Mouse (Mus musculus) urinary bladder, postnatal 14 days (tissue): ENCODE data around the gene Taf1a.
"Not testable (repeated sequence)": the region's sequence is repeated elsewhere in the genome, so short reads cannot be mapped to it uniquely, and the experiment has no call there.

Experiments
- DNase-seq: peaks from one replicate; pipeline ENCODE4 v3.0.0; 2021; ENCODE audit warnings: low spot score

The Taf1a gene

DNA sequence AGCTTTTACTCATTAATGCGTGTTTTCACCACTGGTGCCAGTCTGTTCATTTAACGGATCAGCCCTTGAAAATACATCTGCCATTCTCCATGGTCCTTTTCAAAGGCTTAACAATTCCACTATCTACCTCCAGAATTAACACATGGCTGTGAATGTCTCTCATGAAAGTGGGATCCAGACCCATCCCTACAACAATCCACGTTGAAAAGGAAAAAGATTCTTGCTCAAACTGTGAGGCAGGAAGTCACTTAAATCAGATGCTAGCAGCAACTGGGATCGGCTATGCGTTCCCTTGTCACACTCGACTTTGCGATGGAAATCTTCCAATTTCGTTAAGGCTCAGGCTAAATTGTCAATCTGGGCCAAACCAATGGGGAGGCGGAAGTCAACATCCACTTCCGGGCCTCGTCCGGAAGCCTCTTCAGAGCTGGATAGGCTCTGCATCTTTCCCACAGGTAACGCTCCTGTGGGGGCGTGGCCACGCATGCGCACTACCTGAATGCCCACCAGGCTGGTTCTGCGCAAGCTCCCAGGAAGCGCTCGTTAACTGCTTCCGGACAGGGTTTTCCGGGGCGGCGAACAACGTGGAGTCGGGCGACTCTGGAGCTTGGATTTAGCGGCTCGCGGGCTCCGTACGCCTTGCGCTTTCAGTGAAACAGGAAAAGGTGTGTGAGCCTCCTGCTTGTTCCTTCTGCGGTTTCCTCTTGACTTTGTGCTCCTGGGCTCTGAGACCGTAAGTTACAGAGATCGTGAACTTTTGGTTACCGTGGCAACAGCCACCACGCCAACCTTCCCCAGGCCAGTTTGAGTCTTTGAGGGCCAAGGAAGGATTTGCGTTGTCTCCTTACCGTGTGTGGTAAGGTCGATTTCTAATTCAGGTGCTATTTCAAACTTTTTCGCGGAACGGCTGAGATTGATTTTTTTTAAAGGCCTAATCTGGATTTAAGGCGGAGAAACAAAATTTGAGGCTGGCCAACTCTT is at the start of gene Taf1a:
TSS of gene Taf1a (plus strand) at position 556 of the 981 bp plus-strand sequence.
- DNase-seq, result peak; percentile 92

DNA sequence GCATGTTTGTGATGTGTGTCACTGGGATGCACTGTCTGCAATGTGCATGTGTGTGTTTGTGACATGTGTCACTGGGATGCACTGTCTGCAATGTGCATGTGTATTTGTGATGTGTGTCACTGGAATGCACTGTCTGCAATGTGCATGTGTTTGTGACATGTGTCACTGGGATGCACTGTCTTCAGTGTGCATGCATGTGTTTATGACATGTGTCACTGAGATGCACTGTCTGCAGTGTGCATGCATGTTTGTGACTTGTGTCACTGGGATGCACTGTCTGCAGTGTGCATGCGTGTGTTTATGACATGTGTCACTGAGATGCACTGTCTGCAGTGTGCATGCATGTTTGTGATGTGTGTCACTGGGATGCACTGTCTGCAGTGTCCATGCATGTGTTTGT is 45.9 kb upstream of the Taf1a start:
- not testable (repeated sequence) for DNase-seq

- peak; percentile 91 for DNase-seq
Measured at GRCm38 (mm10) chr1:183344886-183345816, 43.6 kb upstream of the Taf1a start.

DNA sequence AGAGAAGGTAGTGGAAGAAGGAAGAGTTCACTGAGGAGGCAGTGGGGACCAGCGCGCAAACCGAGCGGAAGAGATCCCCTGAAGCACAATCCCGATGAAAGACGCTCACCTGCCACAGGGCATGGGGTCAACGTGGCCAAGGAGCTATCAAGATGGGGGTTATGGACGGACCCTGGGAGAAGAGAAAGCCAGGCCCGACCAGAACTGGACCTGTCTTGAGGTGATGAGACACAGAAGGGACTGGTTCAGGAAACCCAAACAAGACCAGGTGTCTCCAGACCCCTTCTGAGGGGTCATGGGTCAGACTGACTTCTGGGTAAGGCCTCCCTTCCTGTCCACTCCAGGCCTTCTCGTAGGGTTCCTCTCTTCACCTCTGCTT is 43.0 kb upstream of the Taf1a start:
- DNase-seq, result no peak

GRCm38 (mm10) chr1:183349840-183350239 is 38.9 kb upstream of the Taf1a start:
- peak; percentile 56 for DNase-seq

- no peak for DNase-seq
Measured at GRCm38 (mm10) chr1:183358901-183359300, 29.9 kb upstream of the Taf1a start.

DNA sequence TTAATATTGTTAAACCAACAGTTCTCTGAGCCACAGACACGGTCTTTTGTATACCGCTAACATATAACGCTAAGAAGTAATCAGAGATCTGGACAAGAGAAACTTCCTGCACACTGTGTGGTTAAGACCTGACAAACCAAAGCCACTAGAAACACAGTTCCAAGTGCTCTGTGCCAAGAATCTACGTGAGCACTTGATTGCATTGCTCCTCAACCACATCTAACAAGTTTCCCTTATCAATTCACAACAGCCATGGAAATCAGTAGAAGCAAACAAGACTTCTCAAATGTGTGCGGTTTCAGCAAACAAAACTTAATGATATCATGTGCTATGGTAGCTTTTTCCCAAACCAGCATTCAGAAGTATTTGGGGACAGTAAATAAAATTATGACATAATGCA is 26.5 kb upstream of the Taf1a start:
- DNase-seq, result no peak

- no peak for DNase-seq
Measured at GRCm38 (mm10) chr1:183362729-183363576, 25.8 kb upstream of the Taf1a start.

DNA sequence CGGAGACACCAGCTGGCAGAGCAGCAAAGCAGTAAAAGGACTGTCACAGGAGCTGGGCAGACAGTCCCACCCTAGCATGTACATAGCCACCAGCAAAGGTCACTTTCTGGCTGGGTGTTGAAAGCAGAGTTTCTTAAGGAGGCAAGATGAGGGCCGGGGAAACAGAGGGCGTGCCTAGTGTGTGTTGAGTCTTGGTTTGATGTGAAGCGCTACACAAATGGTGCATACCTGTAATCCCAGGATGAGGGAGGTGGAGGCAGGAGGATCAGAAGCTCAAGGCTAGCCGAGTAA is 25.3 kb upstream of the Taf1a start:
- DNase-seq, result no peak

- no peak for DNase-seq
Measured at GRCm38 (mm10) chr1:183366361-183366760, 22.4 kb upstream of the Taf1a start.

- DNase-seq, result no peak
Measured at GRCm38 (mm10) chr1:183368601-183369400, 20.0 kb upstream of the Taf1a start.

- peak; percentile 96 for DNase-seq
Measured at GRCm38 (mm10) chr1:183369427-183370014, 19.3 kb upstream of the Taf1a start, which contains the start of gene Mia3. Mia3 (minus strand) TSS chr1:183369553.

DNA sequence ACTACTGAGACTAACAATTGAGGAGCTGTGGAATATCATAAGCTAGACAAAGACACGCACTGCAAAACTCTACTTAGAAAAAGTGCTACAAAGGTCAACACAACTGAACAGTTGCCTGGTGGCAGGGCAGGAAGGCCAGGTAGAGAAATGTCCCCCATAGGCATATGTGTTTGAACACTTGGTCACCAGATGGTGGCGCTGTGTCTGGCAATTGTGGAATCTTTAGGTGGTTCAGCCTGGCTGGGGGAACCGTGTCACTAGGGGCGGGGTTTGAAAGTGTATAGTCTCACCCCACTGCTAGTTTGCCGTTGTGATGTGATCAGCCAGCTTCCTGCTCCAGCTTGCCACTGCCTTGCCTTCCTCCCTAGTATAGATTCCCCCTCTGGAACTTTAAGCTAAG is 14.1 kb upstream of the Taf1a start:
- DNase-seq, result no peak

DNA sequence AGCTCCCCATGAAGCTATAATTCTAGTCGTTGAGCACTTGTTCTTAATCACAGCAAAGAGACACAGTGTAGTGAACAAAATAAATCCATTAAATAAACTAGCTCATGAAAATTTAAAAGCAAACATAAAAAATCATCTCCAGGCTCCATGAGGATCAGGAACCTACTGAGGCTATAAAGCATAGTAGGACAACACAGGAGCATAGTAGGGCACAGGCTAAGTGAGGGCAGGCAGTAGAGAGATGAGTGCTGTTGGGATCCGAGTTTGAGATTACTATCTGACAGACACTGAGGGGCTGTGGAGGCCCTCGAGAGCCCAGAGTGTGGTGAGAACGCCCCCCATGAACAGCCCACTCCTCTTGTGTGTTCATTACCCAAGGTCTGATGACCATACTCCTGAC is 11.7 kb upstream of the Taf1a start:
- DNase-seq, result no peak

DNA sequence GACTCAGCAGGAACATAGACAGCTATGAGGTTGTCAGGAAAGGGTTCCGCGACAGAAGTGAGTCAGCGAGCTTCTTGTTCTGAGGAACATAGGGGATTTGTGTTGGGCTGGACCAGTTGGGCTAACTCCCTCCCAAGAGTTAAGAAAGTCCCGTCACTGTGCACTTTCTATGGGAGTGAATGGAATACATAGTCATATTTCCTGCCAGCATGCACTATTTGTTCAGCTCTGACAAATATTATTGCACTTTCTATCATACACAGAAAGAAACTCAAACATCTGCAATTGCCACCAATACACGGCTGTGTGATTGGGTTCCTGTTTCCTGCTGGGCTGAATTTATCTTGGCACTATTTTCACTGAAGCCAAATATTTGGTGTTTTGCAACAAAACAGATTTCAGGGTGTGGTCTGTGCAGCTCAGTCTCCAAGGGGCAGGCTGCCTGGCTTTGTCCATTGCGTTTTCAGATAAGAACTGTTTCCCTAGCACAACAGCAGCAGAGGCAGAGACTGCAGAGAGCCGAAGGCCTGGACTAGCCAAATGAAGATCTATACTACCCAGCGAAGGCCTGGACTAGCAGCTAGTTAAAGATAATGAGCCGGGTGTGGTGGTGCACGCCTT is 10.3 kb upstream of the Taf1a start:
- peak; percentile 16 for DNase-seq

DNA sequence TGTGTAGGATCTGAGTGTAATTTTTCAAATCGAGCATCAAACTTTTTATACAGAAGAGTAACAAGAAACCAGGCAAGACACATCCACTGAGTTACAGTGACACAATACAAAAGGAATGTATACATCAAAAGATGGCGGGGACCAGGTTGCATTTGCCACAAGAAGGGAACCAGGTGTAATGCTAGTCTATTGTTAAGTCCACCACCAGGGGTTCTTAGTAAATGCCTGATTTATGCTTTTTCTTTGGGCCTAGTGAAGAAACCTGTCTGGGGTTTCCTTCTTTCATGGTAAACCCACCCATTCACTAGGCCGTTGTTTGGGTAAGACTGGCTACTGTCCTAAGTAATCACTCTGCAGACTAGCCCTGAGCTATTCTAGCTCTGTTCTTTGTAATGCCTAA is 9.4 kb upstream of the Taf1a start:
- not testable (repeated sequence) for DNase-seq

DNA sequence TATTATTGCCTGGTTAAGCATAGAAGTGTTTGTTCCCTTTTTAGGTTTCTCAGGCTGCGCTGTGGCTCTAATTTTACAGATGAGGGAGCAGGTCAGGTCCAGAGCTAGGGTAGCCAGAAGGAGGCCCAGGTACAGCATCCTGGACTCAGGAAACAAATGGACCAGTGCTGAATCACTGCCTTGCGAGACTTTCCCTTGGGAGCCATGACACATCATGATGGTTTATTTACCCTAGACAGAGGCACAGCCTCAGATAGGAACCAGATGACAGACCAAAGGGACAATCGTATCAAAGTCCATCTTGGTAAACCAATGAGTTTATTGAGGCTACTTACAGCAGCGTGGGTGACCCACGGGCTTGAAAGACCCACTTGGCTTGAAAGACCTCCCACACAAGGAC is 7.0 kb upstream of the Taf1a start:
- DNase-seq, result no peak

GRCm38 (mm10) chr1:183382621-183383020 is 6.2 kb upstream of the Taf1a start:
- no peak for DNase-seq

DNA sequence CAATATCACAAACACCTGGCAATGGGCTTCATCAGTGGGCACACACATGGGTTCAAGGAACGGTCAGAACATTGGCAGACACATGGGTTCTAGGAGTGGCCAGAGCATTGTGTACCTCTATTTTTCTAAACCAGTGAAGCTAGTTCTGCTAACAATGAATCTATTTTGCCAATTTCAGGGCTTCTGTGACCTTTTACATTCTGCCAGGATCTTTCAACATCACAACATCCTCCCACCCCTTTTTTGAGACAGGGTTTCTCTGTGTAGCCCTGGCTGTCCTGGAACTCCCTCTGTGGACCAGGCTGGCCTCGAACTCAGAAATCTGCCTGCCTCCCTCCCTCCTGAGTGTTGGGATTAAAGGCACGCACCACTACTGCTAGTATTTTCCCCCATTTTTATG is 1.4 kb upstream of the Taf1a start:
- not testable (repeated sequence) for DNase-seq

DNA sequence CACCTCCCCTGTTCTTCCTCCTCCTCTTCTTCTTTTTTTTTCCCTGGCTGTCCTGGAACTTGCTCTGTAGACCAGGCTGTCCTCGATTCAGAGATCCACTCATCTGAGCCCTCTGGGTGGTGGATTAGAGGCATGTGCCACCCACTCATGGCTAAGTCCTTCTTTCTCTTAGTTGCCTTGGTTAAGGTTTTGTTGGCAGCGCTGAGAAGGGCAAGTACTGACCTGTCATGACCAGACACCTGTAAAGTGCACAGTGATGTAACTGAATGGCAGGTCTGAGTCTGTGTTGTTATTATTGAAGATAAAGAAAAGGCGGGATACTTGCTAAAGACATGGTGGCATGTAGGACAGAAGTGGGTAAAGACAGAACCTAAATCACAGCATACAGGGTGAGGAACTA is 14.6 kb downstream of the Taf1a start:
- DNase-seq, result no peak
